Mouse (Mus musculus) thymus, postnatal 4 days (tissue): ENCODE measurements around the gene Klhl9.
"Not testable (repeated sequence)": the region's sequence is repeated elsewhere in the genome, so short reads cannot be mapped to it uniquely, and the experiment has no call there.

Experiments used
- DNase-seq: peaks from one replicate; pipeline ENCODE4 v3.0.0; 2021

The Klhl9 gene

DNA sequence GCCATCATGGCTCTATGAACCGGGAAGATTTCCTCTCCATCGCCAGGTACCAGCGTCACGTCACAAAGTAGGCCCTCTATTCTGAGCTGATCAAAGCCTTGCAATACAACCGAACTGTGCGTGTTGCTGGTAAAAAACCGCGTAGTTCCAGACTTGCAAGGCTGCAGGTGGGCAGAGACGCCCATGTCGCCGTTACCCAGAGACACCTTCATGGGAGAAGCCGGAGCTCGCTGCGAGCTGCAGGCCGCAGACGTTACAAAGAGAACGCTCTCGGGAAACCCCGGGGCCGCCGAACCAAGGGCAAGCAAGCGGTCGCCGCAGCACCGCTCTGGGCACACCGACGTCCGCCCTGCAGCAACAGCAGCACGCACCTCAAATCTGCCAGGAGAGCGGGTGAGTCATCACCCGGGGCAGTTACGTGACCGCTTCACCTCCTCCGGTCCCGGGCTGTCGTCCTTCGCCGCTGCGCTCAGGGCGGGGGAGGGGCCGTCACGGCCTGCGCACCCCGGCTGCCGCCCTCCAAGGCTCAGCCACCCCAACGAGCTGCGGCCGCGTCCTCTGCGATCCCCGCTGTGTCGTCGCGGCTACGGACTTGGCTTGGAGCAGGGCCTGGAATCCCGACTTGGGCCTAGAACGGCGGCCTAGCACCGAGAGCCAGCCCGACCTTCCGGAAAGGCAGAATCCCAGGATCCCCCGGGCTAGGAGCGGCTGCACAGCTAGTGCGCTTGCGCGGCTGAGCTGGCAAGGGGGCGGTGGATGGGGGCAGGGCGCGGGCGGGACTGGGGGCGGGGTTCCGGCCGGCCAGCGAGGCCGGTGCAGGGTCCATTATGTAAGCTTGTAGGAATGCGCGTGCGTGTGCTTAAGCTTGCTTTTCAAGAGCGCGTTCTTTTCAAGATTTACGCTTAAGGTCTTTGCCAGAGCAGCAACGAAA lies at the start of gene Klhl9, which contains the start of gene Gm26566:
Gene Klhl9 (minus strand): TSS at position 675 of the 931 bp plus-strand sequence.
Gene Gm26566 (plus strand): TSS at position 15 of the 931 bp plus-strand sequence.
- peak; percentile 92 for DNase-seq

DNA sequence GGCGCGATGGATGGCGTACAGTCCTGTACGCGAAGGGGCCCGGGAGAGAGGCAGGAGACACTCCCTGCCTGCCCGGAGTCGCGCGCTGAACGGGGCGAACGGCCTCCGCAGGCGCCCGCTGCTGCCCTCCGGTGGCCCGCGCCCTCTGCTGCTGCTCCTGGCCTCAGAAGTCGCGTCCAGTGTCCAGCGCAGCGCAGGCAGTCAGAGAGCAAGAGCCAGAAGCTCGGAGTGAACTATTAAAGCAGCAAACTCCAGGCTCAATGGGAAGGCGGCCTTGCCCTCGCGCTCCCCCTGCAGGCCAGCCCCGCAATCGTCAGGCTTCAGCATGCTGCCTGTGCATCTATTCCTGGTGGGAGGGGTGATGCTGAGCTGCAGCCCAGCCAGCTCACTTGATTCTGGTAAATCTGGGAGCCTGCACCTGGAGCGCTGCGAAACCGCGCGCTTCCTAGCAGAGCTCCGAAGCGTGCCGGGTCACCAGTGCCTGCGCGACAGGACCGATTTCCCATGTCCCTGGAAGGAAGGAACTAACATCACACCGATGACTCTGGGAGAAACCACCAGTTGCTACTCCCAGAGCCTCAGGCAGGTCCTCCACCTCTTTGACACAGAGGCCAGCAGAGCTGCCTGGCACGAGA lies 41.2 kb upstream of the Klhl9 start:
- peak; percentile 22 for DNase-seq

DNA sequence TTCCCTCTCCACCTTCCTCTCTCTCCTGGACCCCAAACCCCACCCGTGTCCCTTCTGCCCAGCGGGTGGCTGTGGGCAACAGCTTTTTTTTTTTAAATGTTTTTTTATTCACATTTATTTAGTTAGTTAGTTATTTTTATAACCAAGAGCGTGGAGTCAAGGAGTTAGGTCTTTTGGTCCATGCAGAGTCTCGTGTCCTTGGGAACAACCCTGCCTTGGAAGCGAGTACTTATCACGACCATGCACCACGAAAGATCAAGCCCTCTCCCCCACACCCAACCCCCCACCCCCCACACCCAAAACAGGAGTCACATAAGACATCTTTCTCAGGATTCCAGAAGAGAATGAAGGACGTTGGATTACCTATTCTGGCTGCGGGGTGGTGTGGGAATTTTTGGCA lies 40.1 kb upstream of the Klhl9 start:
- DNase-seq: not testable (repeated sequence)

GRCm38 (mm10) chr4:88761776-88762175 lies 39.5 kb upstream of the Klhl9 start:
- peak; percentile 91 for DNase-seq

DNA sequence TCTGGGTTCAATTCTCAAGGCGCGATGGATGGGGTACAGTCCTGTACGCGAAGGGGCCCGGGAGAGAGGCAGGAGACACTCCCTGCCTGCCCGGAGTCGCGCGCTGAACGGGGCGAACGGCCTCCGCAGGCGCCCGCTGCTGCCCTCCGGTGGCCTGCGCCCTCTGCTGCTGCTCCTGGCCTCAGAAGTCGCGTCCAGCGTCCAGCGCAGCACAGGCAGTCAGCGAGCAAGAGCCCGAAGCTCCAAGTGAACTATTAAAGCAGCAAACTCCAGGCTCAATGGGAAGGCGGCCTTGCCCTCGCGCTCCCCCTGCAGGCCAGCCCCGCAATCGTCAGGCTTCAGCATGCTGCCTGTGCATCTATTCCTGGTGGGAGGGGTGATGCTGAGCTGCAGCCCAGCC lies 38.2 kb upstream of the Klhl9 start:
- DNase-seq: peak; percentile 54

DNA sequence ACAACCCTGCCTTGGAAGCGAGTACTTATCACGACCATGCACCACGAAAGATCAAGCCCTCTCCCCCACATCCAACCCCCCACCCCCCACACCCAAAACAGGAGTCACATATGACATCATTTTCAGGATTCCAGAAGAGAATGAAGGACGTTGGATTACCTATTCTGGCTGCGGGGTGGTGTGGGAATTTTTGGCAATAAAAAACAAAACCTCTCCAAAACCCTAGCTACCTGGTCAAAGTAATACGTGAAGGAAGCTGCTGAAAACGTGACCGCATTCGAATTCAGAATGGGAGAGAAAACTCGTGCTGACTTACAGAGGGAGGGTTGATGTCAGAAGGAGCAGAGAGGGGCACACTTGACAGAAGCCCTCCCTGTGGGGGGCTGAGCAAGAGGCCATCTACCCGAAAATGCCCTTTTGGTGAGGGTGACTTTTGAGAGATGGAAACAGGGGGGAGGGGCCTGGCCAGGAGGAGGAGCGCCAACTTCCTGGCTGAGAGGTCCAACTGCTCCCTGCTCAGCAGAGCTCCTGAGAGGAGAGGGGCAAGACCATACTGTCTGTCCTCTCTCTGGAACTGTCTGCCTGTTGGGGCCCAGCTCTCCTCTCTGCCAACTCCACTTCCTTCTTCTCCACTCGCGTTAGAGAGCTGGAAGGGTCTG lies 37.5 kb upstream of the Klhl9 start, which contains the start of gene Gm13283:
Gene Gm13283 (plus strand): TSS at position 510 of the 659 bp plus-strand sequence.
- peak; percentile 38 for DNase-seq

GRCm38 (mm10) chr4:88758751-88759150 lies 36.5 kb upstream of the Klhl9 start:
- not testable (repeated sequence) for DNase-seq

DNA sequence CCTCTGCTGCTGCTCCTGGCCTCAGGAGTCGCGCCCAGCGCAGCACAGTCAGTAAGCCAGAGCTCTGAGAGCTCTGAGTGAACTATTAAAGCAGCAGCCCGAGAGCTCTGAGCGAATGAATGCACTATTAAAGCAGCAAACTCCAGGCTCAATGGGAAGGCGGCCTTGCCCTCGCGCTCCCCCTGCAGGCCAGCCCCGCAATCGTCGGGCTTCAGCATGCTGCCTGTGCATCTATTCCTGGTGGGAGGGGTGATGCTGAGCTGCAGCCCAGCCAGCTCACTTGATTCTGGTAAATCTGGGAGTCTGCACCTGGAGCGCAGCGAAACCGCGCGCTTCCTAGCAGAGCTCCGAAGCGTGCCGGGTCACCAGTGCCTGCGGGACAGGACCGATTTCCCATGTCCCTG lies 35.4 kb upstream of the Klhl9 start:
- peak; percentile 87 for DNase-seq

GRCm38 (mm10) chr4:88756581-88757513 lies 34.6 kb upstream of the Klhl9 start:
- DNase-seq: peak; percentile 37

DNA sequence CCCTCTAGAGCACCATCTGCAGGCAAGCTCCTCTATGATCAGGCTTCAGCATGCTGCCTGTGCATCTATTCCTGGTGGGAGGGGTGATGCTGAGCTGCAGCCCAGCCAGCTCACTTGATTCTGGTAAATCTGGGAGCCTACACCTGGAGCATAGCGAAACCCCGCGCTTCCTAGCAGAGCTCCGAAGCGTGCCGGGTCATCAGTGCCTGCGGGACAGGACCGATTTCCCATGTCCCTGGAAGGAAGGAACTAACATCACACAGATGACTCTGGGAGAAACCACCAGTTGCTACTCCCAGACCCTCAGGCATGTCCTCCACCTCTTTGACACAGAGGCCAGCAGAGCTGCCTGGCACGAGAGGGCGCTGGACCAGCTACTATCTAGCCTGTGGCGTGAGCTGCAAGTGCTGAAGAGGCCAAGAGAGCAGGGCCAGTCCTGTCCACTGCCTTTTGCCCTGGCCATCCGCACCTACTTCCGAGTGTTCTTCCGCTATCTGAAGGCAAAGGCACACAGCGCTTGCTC lies 32.6 kb upstream of the Klhl9 start, which contains the start of gene Gm13271:
Gene Gm13271 (plus strand): TSS at position 51 of the 523 bp plus-strand sequence.
- DNase-seq: peak; percentile 69

DNA sequence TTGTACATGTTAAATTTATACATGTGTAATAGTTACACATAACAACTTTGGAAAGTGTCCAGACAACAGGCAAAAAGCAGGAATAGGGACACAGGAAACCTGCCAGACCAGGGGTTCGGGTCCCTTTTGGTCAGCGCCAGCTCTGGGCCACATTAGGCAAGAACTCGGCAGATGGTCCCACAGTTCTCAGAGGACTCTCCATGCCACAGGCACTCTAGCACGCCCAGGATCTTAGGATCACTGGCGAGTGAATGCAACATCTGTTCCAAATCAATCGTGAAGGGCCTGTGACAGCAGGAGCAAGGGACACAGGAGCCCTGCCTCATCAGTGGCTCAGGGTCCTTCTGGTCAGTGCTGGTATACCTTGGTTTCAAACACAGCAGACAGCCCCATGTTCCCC lies 27.7 kb upstream of the Klhl9 start:
- no peak for DNase-seq

GRCm38 (mm10) chr4:88744207-88744606 lies 21.9 kb upstream of the Klhl9 start:
- DNase-seq: no peak

DNA sequence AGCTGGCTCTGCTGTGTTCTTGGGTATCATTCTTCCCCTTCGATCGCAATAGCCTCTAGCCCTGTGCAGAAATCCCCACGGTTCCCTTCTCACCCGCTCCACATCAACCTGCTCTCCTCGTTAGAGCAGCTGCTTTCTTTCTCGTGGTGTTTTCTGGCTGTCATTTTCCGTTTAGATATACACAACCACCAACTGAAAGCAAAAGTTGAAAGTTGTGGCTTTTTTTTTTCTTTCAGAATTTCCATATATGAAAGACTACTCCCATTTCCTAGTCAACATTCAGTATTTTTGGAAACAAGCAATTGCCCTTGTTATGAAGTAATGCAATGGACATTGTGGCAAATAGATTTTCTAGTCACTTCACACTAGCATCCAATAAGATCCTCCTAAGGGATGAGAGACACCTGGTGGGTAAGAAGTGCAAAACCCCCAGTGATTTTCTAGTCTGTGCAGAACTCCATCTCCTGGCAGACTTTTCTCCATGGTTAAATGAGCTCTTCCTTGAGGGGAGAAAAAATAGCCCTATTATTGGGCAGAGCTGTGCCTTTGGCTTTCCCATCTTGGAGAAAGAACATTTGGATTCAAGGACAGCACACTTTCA lies 20.6 kb upstream of the Klhl9 start:
- DNase-seq: no peak

- DNase-seq: no peak
Observed at GRCm38 (mm10) chr4:88741426-88741825, 19.2 kb upstream of the Klhl9 start.

- DNase-seq: no peak
Observed at GRCm38 (mm10) chr4:88739036-88739435, 16.8 kb upstream of the Klhl9 start.

- peak; percentile 87 for DNase-seq
Observed at GRCm38 (mm10) chr4:88738480-88738879, 16.2 kb upstream of the Klhl9 start.

- peak; percentile 64 for DNase-seq
Observed at GRCm38 (mm10) chr4:88727324-88727723, 5.1 kb upstream of the Klhl9 start.

DNA sequence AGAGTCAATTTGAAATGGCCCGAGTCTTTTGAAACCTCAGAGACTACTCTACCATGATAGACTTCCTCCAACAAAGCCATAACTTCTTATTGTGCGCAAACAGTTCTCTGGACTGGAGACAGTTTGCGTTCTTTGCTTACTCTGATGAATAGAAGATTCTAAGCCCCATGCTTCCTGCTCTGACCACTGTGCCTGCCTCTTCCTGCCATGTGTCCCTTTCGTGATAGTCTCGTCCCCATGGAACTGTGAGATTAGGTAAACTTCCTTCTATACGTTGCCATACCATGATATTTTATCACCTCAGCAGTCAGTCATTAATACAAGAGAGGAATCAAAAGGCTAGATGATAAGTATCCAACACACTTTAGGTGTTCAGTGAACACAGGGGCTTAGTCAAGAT lies 4.5 kb upstream of the Klhl9 start:
- no peak for DNase-seq

GRCm38 (mm10) chr4:88723497-88724090 lies 1.3 kb upstream of the Klhl9 start:
- no peak for DNase-seq

GRCm38 (mm10) chr4:88718715-88719114 lies 3.5 kb downstream of the Klhl9 start:
- DNase-seq: no peak

DNA sequence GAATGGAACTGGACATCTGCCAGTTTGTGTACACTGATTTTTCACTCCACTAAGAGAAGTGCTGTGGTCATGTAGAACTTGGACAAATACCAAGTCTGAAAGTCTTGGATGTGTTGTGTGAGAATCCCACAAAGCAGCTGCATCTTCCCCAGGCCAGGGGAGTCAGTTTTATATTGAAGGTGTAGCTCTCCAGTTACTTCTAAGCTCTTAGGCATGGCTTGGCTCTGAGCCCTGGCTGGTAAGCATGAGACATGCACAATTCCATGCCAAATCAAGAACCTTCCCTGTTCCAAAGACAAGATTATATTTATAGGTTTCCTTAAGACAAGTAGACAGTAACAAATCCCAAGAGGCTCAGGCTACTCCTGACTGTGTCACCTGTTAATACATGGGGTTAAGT lies 7.2 kb downstream of the Klhl9 start:
- DNase-seq: no peak
